Mouse (Mus musculus) left cerebral cortex, postnatal 25 days (tissue): ENCODE data around the gene Usp3. TPM values are rescaled to one million over a fixed set of nuclear protein-coding genes. Genes with fewer than 3 reads are reported as not detected.

Experiments
- DNase-seq, 2 experiments: peaks; one replicate each; pipeline ENCODE4 v3.0.0; 2022; ENCODE audit warnings: low spot score in 2 of 2, mixed read lengths in 1 of 2
- intact Hi-C: fragments of 180-260 bp; cut with DNase I; formaldehyde crosslinking; loops from one replicate; pipeline ENCODE4 v1.15.1; 2025
- total RNA-seq, 2 experiments: library from RNA; stranded (reverse); gene quantifications; 2 replicates each; pipeline ENCODE4 v1.2.3; 2021

The Usp3 gene
- total RNA-seq, 2 experiments from 2014 or later, result 30.5 to 30.8 TPM

- intact Hi-C loops, result loop anchor here (5.0 to 10.0 kb wide), 4 partner anchors 98 to 473 kb away; no protein-coding TSS in a partner anchor
- peak; percentile 45 to 69 for DNase-seq
Measured at GRCm38 (mm10) chr9:66514256-66514770, 78.6 kb downstream of the Usp3 start, which contains the start of gene Fbxl22. Gene Fbxl22 (minus strand): TSS chr9:66514593.

GRCm38 (mm10) chr9:66513661-66514255 is 79.2 kb downstream of the Usp3 start:
- DNase-seq, result no peak
- intact Hi-C loops, result loop anchor here (2.0 to 10.0 kb wide), 6 partner anchors 69 to 474 kb away; partner anchors contain the start of gene Aph1b

GRCm38 (mm10) chr9:66513150-66513549 is 79.8 kb downstream of the Usp3 start:
- intact Hi-C loops, result loop anchor here (2.0 to 10.0 kb wide), 6 partner anchors 70 to 474 kb away; partner anchors contain the start of gene Aph1b
- DNase-seq, result peak in 1 of 2 experiments; percentile 62

GRCm38 (mm10) chr9:66512351-66512671 is 80.6 kb downstream of the Usp3 start:
- peak; percentile 86 to 93 for DNase-seq
- intact Hi-C loops, result loop anchor here (2.0 to 10.0 kb wide), 6 partner anchors 70 to 475 kb away; partner anchors contain the start of gene Aph1b

GRCm38 (mm10) chr9:66511580-66512350 is 81.2 kb downstream of the Usp3 start:
- intact Hi-C loops, result loop anchor here (2.0 to 10.0 kb wide), 6 partner anchors 71 to 476 kb away; partner anchors contain the start of gene Aph1b
- peak; percentile 98 to 99 for DNase-seq

GRCm38 (mm10) chr9:66510944-66511343 is 82.0 kb downstream of the Usp3 start:
- intact Hi-C loops, result loop anchor here (5.0 to 10.0 kb wide), 4 partner anchors 101 to 476 kb away; no protein-coding TSS in a partner anchor
- DNase-seq, result no peak

- DNase-seq, result no peak
- intact Hi-C loops, result loop anchor here (5.0 to 10.0 kb wide), 4 partner anchors 102 to 477 kb away; no protein-coding TSS in a partner anchor
Measured at GRCm38 (mm10) chr9:66510351-66510841, 82.5 kb downstream of the Usp3 start.

GRCm38 (mm10) chr9:66508890-66509399 is 84.0 kb downstream of the Usp3 start:
- no peak for DNase-seq
- intact Hi-C loops, result no loop called here

- no peak for DNase-seq
- intact Hi-C loops, result no loop called here
Measured at GRCm38 (mm10) chr9:66507684-66508083, 85.3 kb downstream of the Usp3 start.

GRCm38 (mm10) chr9:66506424-66506823 is 86.5 kb downstream of the Usp3 start:
- no peak for DNase-seq
- intact Hi-C loops, result no loop called here

- intact Hi-C loops, result no loop called here
Measured at GRCm38 (mm10) chr9:66506011-66506410, 86.9 kb downstream of the Usp3 start.

GRCm38 (mm10) chr9:66505141-66505917 is 87.6 kb downstream of the Usp3 start:
- no peak for DNase-seq
- intact Hi-C loops, result no loop called here

More at GRCm38 (mm10) chr9:66506011-66506410, 86.9 kb downstream of the Usp3 start:
- no peak for DNase-seq

GRCm38 (mm10) chr9:66504518-66504917 is 88.4 kb downstream of the Usp3 start:
- intact Hi-C loops, result no loop called here
- peak; percentile 57 to 89 for DNase-seq

- intact Hi-C loops, result no loop called here
Measured at GRCm38 (mm10) chr9:66503879-66504411, 89.0 kb downstream of the Usp3 start.

GRCm38 (mm10) chr9:66501248-66501647 is 91.7 kb downstream of the Usp3 start:
- no peak for DNase-seq
- intact Hi-C loops, result no loop called here

More at GRCm38 (mm10) chr9:66503879-66504411, 89.0 kb downstream of the Usp3 start:
- DNase-seq, result no peak

GRCm38 (mm10) chr9:66493992-66494391 is 99.0 kb downstream of the Usp3 start:
- intact Hi-C loops, result no loop called here
- no peak for DNase-seq

- intact Hi-C loops, result no loop called here
Measured at GRCm38 (mm10) chr9:66492361-66492760, 100.6 kb downstream of the Usp3 start.

GRCm38 (mm10) chr9:66488786-66489185 is 104.2 kb downstream of the Usp3 start:
- DNase-seq, result no peak
- intact Hi-C loops, result no loop called here

More at GRCm38 (mm10) chr9:66492361-66492760, 100.6 kb downstream of the Usp3 start:
- DNase-seq, result no peak

GRCm38 (mm10) chr9:66483429-66483828 is 109.5 kb downstream of the Usp3 start:
- no peak for DNase-seq
- intact Hi-C loops, result no loop called here
